Mouse (Mus musculus): ENCODE data around the gene Sike1.

GRCm38 (mm10) chr3:102955596-102955995, 39.9 kb upstream of the Sike1 start:
- TF ChIP-seq CTCF (IDR thresholded peaks at IDR 0.05; ENCODE audit: insufficient read depth, low read length) (no peak), POLR2A (IDR thresholded peaks at IDR 0.05; ENCODE audit: borderline replicate concordance, extremely low read depth, low read depth, low read length) (no peak)
